Mouse (Mus musculus) thymus, postnatal 4 days (tissue): ENCODE results near the gene Mlycd.

Source experiments
- DNase-seq: peaks from one replicate; pipeline ENCODE4 v3.0.0; 2021

Gene Mlycd

DNA sequence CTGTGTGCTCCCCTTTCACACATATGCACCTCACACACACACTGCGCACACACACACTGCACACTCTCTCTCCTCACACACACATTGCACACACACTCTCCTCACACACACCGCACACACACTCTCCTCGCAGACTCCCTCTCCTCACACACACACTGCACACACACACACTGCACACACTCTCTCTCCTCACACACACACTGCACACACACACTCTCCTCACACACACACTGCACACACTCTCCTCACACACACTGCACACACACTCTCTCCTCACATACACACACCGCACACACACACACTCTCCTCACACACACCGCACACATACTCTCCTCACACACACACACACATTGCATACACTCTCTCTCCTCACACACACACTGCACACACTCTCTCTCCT lies 10.0 kb downstream of the Mlycd start:
- no peak for DNase-seq

- DNase-seq = no peak
These were observed 13.6 kb downstream of the Mlycd start for GRCm38 (mm10) chr8:119408311-119408710.

DNA sequence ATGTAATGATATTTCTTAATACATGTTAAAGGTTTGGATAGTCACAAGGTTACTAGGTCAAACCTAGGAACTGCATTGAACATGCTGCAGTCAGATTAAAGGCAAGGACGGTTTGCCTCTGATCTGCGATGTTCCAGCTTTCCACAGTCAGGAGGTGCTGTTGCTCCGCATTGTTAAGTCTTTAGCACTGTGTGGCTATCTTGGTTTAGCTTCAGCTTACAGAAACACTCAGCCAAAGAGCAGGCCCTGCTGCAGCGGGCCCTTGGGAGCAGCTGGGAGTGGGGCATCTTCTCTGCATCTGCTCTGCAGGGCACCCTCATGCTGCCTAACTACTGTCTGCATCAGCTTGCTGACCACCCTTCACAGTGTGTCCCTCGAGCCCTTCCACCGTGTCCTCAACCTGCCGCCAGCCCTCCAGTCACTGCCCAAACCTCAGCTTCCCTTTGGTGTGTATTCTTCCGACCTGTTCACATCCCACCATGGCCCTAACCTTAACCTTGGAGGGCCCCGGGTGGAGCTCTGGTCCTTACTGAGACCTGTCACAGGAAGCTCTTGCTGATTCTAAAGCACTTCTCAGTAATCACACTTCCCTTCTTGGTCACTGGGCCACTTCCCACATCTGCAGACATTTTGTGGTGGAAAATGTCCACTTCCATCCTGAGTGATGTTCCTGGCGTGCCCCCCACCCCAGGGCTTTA lies 17.5 kb downstream of the Mlycd start:
- no peak for DNase-seq

GRCm38 (mm10) chr8:119412735-119413498 lies 18.2 kb downstream of the Mlycd start:
- DNase-seq = peak; percentile 90

- no peak for DNase-seq
These were observed 18.9 kb downstream of the Mlycd start for GRCm38 (mm10) chr8:119413605-119414004.

DNA sequence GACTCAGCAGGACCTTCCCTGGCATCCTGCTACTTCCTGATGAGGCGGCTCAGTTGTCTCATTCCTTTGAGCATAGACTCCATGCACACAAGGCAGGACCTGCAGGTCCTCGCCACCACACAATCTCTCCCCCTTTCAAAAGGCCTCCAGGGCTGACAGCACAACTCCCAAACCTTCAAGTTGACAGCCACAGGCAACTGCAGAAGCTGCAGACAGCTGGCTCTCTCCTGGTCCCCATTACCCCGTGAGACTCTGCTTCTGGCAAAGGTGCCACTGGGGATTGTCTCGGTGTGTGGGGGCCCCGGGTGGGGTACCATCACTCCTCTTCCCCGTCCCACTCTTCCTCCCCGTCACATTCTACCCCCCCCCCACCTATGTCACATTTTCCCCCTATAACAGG lies 25.6 kb downstream of the Mlycd start:
- no peak for DNase-seq

GRCm38 (mm10) chr8:119421603-119422122 lies 27.0 kb downstream of the Mlycd start:
- no peak for DNase-seq

GRCm38 (mm10) chr8:119422123-119422711 lies 27.5 kb downstream of the Mlycd start:
- DNase-seq = peak; percentile 53

GRCm38 (mm10) chr8:119423631-119424141 lies 29.0 kb downstream of the Mlycd start:
- peak; percentile 88 for DNase-seq

DNA sequence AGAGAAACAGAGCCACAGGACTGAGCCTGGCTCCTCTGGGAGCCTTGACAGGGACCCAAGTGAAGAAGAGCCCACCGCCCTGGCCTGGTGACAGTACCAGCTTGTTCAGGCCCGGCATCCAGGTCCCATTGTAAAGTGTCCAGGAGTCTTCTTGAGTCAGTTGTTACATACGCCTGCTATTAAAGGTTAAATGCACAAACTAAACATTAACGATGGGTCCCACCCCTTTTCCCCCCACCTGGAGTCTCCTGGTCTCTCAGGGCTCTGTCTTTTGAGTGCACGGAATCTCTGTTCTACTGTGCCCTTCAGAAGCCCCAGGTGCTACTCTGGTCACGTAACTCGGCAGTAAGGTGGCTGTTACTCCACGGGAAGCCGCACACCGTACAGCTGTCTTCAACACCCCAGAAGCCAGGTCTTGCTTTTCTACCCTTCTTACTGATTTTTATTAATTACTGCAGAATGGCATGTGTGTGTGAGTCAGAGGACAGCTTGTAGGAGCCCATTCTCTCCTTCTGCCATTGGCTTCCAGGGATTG lies 29.6 kb downstream of the Mlycd start:
- DNase-seq = peak; percentile 56

DNA sequence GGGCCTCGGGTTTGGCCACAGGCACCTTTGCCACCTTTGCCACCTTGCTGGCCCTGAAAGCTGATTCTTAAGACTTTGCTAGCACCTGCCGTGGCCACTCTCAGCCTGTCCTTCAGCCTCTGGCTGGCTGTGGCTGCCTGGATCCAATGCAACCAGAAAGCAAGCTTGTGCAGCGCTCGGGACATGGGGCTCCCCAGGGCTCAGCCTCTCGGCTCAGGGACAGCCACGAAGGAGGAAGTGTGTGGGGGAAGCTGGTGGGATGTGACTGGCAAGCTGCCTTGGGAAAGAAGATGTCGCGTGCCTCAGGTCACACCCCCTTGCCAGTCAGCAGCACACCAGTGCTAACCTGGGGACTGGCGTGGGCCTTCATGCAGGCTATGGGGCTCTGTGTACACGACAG lies 30.1 kb downstream of the Mlycd start:
- DNase-seq = peak; percentile 64

DNA sequence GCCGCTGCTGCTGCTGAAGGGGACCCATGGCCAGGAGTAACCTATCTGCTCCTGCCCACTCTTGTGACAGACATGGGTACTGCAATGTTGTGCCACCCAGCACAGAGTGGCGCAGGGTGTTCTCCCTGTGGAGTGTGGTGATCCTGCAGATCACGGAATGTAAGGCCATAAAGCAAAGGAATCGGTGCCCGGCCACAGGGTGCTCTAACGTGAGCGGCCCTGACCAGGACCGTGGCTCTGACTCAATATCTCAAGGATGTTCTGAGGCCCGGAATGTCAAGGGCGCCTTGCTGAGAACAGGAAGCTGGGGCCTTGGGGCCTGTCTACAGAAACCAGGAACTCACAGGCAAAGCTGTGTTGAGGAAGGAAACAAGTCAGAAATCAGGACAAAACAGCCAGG lies 30.9 kb downstream of the Mlycd start:
- peak; percentile 77 for DNase-seq

DNA sequence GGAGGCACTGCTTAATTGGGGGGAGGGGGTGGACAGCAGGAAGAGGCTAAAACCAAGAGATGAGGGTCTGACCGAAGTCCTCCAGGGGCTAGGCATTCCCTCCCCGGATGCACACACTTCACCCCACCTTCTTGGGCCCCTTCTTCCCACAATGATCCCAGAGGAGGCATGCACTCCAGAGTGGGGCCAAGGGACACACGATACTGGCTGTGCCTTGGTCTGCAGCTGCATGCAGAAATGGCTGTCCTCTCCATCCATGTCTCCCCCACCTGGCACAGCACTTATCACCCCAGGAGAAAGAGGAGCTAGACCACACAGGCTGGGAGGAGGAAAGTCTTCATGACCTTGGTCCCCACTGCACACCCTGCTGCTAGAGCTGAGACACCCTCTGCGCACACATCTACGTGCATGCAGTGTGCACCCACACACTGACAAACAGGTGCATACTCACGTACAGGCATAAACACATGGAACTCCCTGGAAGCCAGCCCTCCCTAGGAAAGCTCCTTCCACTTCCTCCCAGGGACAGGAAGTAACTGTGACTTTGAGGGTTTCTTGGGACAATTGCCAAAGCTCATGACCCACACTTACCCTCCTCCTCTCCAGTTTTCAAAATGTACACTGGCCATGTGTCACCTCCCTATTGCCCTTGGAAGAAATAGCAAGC lies 31.5 kb downstream of the Mlycd start:
- no peak for DNase-seq

DNA sequence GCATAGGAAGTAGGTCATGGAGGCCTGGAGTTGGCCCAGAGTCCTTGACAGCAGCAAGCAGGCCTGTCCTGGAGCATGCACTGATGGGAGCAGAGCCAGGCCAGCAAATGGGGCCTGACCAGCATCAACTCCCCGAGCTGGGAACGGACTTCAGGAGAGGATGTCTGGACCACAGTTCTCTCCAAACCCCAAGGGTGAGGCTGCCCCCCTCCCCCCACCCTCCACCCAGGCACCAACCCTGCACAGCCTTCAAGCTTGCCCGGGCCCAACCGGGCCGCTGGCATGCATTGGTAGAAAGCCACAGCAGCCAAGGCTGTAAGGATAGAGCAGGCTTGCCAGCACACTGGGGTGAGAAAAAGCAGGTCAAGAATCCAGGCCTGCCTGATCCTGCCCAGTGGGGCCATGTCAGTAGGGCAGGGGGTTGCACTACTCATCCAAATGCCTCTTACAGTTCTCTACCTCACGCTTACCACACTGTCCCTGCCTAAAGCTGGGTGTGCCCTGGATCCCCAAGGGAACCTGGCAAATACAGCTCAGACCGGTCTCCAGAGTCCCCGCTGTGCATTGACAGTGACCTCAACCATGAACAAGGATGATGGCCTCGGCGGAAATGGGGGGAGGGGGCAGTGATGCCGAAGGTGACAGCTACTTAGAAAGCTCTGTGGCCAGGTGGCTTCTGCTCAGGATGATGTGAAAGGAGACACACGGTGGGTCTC lies 33.1 kb downstream of the Mlycd start:
- DNase-seq = peak; percentile 53

- no peak for DNase-seq
These were observed 33.7 kb downstream of the Mlycd start for GRCm38 (mm10) chr8:119428350-119428740.

GRCm38 (mm10) chr8:119428766-119429327 lies 34.2 kb downstream of the Mlycd start:
- DNase-seq = no peak

DNA sequence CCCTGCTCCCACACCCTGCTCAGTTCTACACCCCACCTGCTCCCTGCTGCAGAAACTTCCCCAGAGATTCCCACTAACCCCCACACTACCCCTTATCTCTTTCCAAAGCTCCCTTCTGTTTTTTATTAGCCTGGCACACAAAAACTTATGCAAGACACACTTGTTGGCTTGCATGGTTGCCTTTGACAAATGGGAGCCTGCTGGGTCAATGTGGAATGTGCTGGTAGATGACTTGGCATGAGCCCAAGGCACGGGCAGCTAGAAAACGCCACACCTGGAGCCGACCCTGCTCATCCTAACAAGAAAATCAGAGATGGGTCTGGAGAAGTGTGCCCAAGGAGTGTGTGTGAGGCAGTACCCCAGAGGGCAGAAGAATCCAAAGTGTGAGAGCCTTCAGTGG lies 34.9 kb downstream of the Mlycd start:
- DNase-seq = no peak

GRCm38 (mm10) chr8:119430250-119430649 lies 35.6 kb downstream of the Mlycd start:
- no peak for DNase-seq

- no peak for DNase-seq
These were observed 36.0 kb downstream of the Mlycd start for GRCm38 (mm10) chr8:119430690-119431089.

DNA sequence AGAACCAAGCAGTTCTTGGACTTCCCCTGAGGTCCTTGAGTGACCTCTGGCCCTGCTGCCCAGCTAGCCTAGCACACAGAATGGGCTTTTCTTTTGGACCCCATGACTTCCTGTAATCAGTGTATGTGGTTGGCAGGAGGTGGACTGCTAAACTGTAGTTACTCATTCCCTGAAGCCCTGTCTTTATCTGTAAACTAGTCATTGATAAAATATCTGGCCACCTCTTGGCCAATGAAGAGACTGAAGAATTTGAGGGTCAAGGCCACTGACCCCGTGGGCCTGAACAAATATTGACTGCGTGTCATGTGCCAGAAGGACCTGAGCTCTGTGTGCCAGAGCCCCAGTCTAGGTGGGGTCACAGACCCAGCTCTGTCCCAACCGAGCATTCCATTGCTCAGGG lies 37.7 kb downstream of the Mlycd start:
- no peak for DNase-seq

DNA sequence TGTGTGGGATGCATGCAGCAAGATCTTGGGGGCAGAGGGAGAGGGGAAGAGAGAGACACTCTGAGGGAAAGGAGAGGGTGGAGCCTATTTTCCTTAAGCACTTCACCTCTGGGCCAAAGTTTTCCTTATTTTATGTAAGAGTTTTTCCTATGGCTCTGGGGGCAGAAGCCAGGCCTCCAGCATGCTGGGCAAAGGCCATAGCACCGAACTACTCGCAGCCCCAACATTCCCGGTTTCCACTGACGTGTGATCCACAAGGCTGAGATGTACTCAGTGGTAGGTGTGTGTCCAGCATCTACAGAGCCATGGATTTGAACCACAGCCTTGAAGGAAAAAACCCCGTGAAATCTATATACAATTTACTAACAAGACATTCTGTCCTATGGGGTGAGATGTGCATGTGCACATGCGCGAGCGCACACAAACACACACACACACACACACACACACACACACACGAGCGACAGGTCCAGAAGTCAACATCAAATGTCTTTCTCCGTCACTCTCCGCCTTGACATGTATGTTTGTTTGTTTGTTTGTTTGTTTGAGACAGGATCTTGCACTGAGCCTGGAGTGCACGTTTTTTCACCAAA lies 39.0 kb downstream of the Mlycd start, which contains the start of gene Osgin1:
Gene Osgin1 (plus strand): TSS at position 543 of the 593 bp plus-strand sequence.
- DNase-seq = no peak
